Mouse (Mus musculus) thymus, postnatal 0 days (tissue): ENCODE results near the gene Cenpb. TPM values are rescaled to one million over a fixed set of nuclear protein-coding genes. Genes with fewer than 3 reads are reported as not detected.
A peak's percentile ranks its signal among the peaks of the same experiment; 100 is the strongest.

Source experiments
- DNase-seq: peaks from one replicate; pipeline ENCODE4 v3.0.0-alpha.2; 2015; ENCODE audit warnings: low spot score
- polyA plus RNA-seq: library from polyadenylated mRNA; unstranded; fragments of >200 nt; fragmentation: Nextera tagmentation; extraction: Ambion mirVana; gene quantifications from 2 replicates; pipeline ENCODE4 v1.2.1, GENCODE M21; 2015

The Cenpb gene
- polyA plus RNA-seq, 1 experiment from 2014 or later: 7.8 TPM

GRCm38 (mm10) chr2:131200710-131201109, 20.8 kb upstream of the Cenpb start:
- no peak for DNase-seq

GRCm38 (mm10) chr2:131196606-131197316, 16.9 kb upstream of the Cenpb start:
- DNase-seq: no peak

- peak; percentile 9 for DNase-seq
Measured at GRCm38 (mm10) chr2:131191005-131191390, 11.1 kb upstream of the Cenpb start.

GRCm38 (mm10) chr2:131190344-131191004, 10.6 kb upstream of the Cenpb start:
- DNase-seq: no peak

- peak; percentile 59 for DNase-seq
Measured at GRCm38 (mm10) chr2:131189521-131190309, 9.8 kb upstream of the Cenpb start.

GRCm38 (mm10) chr2:131188311-131188710, 8.4 kb upstream of the Cenpb start:
- peak; percentile 21 for DNase-seq

GRCm38 (mm10) chr2:131187602-131187922, 7.7 kb upstream of the Cenpb start:
- DNase-seq: no peak

- DNase-seq: peak; percentile 83
Measured at GRCm38 (mm10) chr2:131186771-131187601, 7.1 kb upstream of the Cenpb start, which contains the start of the genes Cdc25b and Spef1. Gene Cdc25b, plus strand, starts transcription at chr2:131186949. Gene Spef1, minus strand, starts transcription at chr2:131187282.

GRCm38 (mm10) chr2:131186343-131186742, 6.5 kb upstream of the Cenpb start:
- DNase-seq: no peak

GRCm38 (mm10) chr2:131179246-131179886, 501 bp downstream of the Cenpb start:
- DNase-seq: peak; percentile 59

- DNase-seq: no peak
Measured at GRCm38 (mm10) chr2:131178828-131179245, 1.0 kb downstream of the Cenpb start.

- DNase-seq: no peak
Measured at GRCm38 (mm10) chr2:131177932-131178331, 1.9 kb downstream of the Cenpb start.

- no peak for DNase-seq
Measured at GRCm38 (mm10) chr2:131176491-131176890, 3.4 kb downstream of the Cenpb start.

- DNase-seq: no peak
Measured at GRCm38 (mm10) chr2:131175945-131176309, 3.9 kb downstream of the Cenpb start.

- no peak for DNase-seq
Measured at GRCm38 (mm10) chr2:131175286-131175944, 4.5 kb downstream of the Cenpb start.

GRCm38 (mm10) chr2:131174700-131175099, 5.2 kb downstream of the Cenpb start:
- peak; percentile 86 for DNase-seq

GRCm38 (mm10) chr2:131172322-131172721, 7.5 kb downstream of the Cenpb start:
- DNase-seq: no peak

GRCm38 (mm10) chr2:131171401-131172104, 8.3 kb downstream of the Cenpb start:
- DNase-seq: peak; percentile 20

- DNase-seq: no peak
Measured at GRCm38 (mm10) chr2:131170936-131171335, 8.9 kb downstream of the Cenpb start.

GRCm38 (mm10) chr2:131168914-131169313, 11.0 kb downstream of the Cenpb start:
- no peak for DNase-seq
